Mouse (Mus musculus) midbrain, embryonic 16.5 days (tissue): ENCODE measurements around the gene Kcnq2. TPM values are rescaled to one million over a fixed set of nuclear protein-coding genes. Genes with fewer than 3 reads are reported as not detected.

ENCODE experiments used
- ATAC-seq: fragments of 200-750 bp; cut with Nextera tagmentation; 2 replicates; pipeline ENCODE4 v1.8.0; 2017; ENCODE audit warnings: moderate TSS enrichment
- H3K27ac ChIP-seq: fragments of 300-500 bp; sonication (generic); 2 replicates; pipeline ENCODE4 v1.5.1; 2014; ENCODE audit warnings: mild to moderate bottlenecking, low read length, mixed read lengths
- H3K27me3 ChIP-seq: fragments of 300-500 bp; sonication (generic); 2 replicates; pipeline ENCODE4 v1.6.1; 2014; ENCODE audit warnings: low read depth, low read length, mixed read lengths; ENCODE audit not compliant: control insufficient read depth, insufficient read depth
- H3K36me3 ChIP-seq: fragments of 300-500 bp; sonication (generic); 2 replicates; pipeline ENCODE4 v1.6.1; 2014; ENCODE audit warnings: mild to moderate bottlenecking, low read length, moderate library complexity, mixed read lengths; ENCODE audit not compliant: control insufficient read depth, insufficient read depth
- H3K4me1 ChIP-seq: fragments of 300-500 bp; sonication (generic); 2 replicates; pipeline ENCODE4 v1.6.1; 2014; ENCODE audit warnings: mild to moderate bottlenecking, low read length, mixed read lengths; ENCODE audit not compliant: control insufficient read depth, insufficient read depth
- H3K4me2 ChIP-seq: fragments of 300-500 bp; sonication (generic); 2 replicates; pipeline ENCODE4 v1.6.1; 2014; ENCODE audit warnings: mild to moderate bottlenecking, low read length, mixed read lengths
- H3K4me3 ChIP-seq: fragments of 300-500 bp; sonication (generic); 2 replicates; pipeline ENCODE4 v1.5.1; 2014; ENCODE audit warnings: low read depth, mild to moderate bottlenecking, low read length, moderate library complexity, mixed read lengths
- H3K9ac ChIP-seq: fragments of 300-500 bp; sonication (generic); 2 replicates; pipeline ENCODE4 v1.6.1; 2014; ENCODE audit warnings: low read depth, low read length, mixed read lengths
- H3K9me3 ChIP-seq: fragments of 300-500 bp; sonication (generic); replicated peaks from 2 replicates; pipeline ENCODE4 v1.6.1; 2014; ENCODE audit warnings: mild to moderate bottlenecking, low read length, mixed read lengths; ENCODE audit not compliant: control insufficient read depth, poor library complexity, severe bottlenecking
- WGBS: fragments of 180-500 bp; shearing (Covaris S2); extraction: QIAGEN DNeasy Blood & Tissue Kit; methylation state at CpG from one replicate; pipeline ENCODE4 v1.1.7; 2014; 5-methylcytosine and 5-hydroxymethylcytosine counted together
- polyA plus RNA-seq: library from polyadenylated mRNA; unstranded; fragments of >200 nt; fragmentation: Nextera tagmentation; extraction: Ambion mirVana; gene quantifications from 2 replicates; pipeline ENCODE4 v1.2.1, GENCODE M21; 2015

Gene Kcnq2
- polyA plus RNA-seq, 1 experiment from 2014 or later: 50.2 TPM

- H3K27ac ChIP-seq: no peak overlapping the region
- peaks cover 4% of the 10 kb centered on the region; the same call in 1 of the 2 replicates for H3K36me3 ChIP-seq
- ATAC-seq: no peak
- no peaks in the 10 kb centered on the region for H3K9me3 ChIP-seq
- WGBS: 76% methylated on average over 6 of the region's 6 CpGs
- H3K9ac ChIP-seq: no peak overlapping the region
- no peak overlapping the region for H3K4me3 ChIP-seq
- H3K27me3 ChIP-seq: no peaks in the 10 kb centered on the region
- no peak overlapping the region for H3K4me2 ChIP-seq
- H3K4me1 ChIP-seq: peaks cover 12% of the 10 kb centered on the region
Measured at GRCm38 (mm10) chr2:181033310-181033709, 101.8 kb downstream of the Kcnq2 start.

DNA sequence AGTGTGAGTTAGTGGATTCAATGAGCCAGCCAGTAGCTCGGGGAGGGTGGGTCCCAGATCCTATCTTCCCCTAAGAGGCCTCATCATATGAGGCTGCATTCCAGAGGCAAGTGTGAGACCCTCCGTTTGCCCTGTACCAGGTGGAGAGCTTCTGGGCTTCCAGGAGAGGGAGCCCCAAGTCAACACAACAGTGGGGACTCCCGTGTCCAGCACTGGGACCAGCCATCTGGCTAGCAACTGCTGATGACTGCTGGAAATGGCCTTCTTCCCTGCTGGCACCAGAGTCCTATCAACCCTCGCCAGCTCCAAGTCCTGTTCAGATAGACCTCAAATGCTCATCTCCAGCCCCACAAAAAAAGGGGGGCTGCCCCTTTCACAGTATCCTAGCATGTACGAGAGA, 102.7 kb downstream of the Kcnq2 start:
- Histone ChIP-seq H3K27ac (no peak overlapping the region), H3K36me3 (peaks cover 7% of the 10 kb centered on the region; the same call in 1 of the 2 replicates), H3K4me2 (no peak overlapping the region), H3K4me3 (no peak overlapping the region), H3K27me3 (no peaks in the 10 kb centered on the region), H3K9ac (no peak overlapping the region), H3K9me3 (no peaks in the 10 kb centered on the region), H3K4me1 (peaks cover 4% of the 10 kb centered on the region)
- 57% methylated on average over 5 of the region's 5 CpGs for WGBS
- ATAC-seq: no peak

DNA sequence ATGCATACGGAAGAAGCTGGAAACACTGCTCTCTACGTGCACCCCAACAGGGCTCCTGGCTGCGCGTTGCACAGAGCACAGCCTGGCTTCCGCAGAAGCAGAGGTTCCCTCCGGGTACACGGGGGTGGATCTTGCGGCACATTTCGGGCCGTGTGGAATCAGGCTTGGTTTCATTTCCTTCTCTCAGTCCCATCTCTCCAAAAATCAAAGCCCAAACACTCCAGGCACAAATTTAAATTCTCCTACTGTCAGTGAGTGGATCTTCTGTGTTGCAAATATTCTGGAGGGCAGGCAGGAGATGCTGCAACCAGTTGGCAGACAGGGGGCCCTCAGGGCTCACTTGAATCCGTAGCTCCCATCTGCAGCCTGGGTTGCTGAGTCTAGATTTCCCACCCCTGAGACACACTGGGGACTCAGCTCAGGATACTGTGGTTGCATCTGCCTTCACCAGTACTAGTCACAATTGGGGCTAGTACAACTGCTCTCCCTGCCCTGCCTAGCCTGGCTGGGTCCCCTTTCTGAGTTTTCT, 103.6 kb downstream of the Kcnq2 start:
- no peaks in the 10 kb centered on the region for H3K9me3 ChIP-seq
- H3K4me1 ChIP-seq: no peaks in the 10 kb centered on the region
- no peaks in the 10 kb centered on the region for H3K27me3 ChIP-seq
- 81% methylated on average over 11 of the region's 11 CpGs for WGBS
- H3K4me3 ChIP-seq: no peak overlapping the region
- no peak for ATAC-seq
- H3K27ac ChIP-seq: 0 out of 2 replicates have a peak overlapping the region, but pooled peaks have one; percentile 7
- H3K4me2 ChIP-seq: no peak overlapping the region
- no peak overlapping the region for H3K9ac ChIP-seq
- H3K36me3 ChIP-seq: peaks cover 7% of the 10 kb centered on the region; the same call in 1 of the 2 replicates

Other genes starting within 250 kb of the Kcnq2 start
- 38.8 and 45.2 TPM in 2 replicates for gene Ythdf1, start 214.4 kb downstream of the Kcnq2 start, polyA plus RNA-seq
- not detected in 2 replicates for gene Birc7, start 206.3 kb downstream of the Kcnq2 start, polyA plus RNA-seq
- gene Nkain4, start 180.6 kb downstream of the Kcnq2 start, polyA plus RNA-seq: 66.7 and 82.7 TPM in 2 replicates
- 125 and 130 TPM in 2 replicates for gene Arfgap1, start 168.1 kb downstream of the Kcnq2 start, polyA plus RNA-seq
- 0.11 and 0.19 TPM in 2 replicates for gene Col20a1, start 148.8 kb downstream of the Kcnq2 start, polyA plus RNA-seq
- 46.9 and 48.3 TPM in 2 replicates for gene Chrna4, start 91.8 kb downstream of the Kcnq2 start, polyA plus RNA-seq
- 10.0 and 11.0 TPM in 2 replicates for gene Eef1a2, start 21.7 kb upstream of the Kcnq2 start, polyA plus RNA-seq
- 407 and 408 TPM in 2 replicates for gene Ppdpf, start 51.9 kb upstream of the Kcnq2 start, polyA plus RNA-seq
- gene Ptk6, start 67.5 kb upstream of the Kcnq2 start, polyA plus RNA-seq: not detected in 2 replicates
- gene Srms, start 77.9 kb upstream of the Kcnq2 start, polyA plus RNA-seq: 0.07 and 0.20 TPM in 2 replicates
- gene Fndc11, start 84.7 kb upstream of the Kcnq2 start, polyA plus RNA-seq: 0.41 and 0.42 TPM in 2 replicates
- 0.32 and 0.44 TPM in 2 replicates for gene Helz2, start 106.7 kb upstream of the Kcnq2 start, polyA plus RNA-seq
- gene Gmeb2, start 152.7 kb upstream of the Kcnq2 start, polyA plus RNA-seq: 16.3 and 17.6 TPM in 2 replicates
- gene Stmn3, start 179.2 kb upstream of the Kcnq2 start, polyA plus RNA-seq: 1,527 and 1,727 TPM in 2 replicates
- gene Rtel1, start 184.4 kb upstream of the Kcnq2 start, polyA plus RNA-seq: 38.8 and 48.8 TPM in 2 replicates
- gene Zgpat, start 229.6 kb upstream of the Kcnq2 start, polyA plus RNA-seq: 88.7 and 94.5 TPM in 2 replicates
- 84.7 and 93.0 TPM in 2 replicates for gene Arfrp1, start 230.1 kb upstream of the Kcnq2 start, polyA plus RNA-seq
- 61.4 and 65.9 TPM in 2 replicates for gene Lime1, start 244.8 kb upstream of the Kcnq2 start, polyA plus RNA-seq